Mouse (Mus musculus): ENCODE results near the gene Rhox1. TPM values are rescaled to one million over a fixed set of nuclear protein-coding genes. Genes with fewer than 3 reads are reported as not detected.
"Not testable (repeated sequence)": the region's sequence is repeated elsewhere in the genome, so short reads cannot be mapped to it uniquely, and the experiment has no call there.

Rhox1 gene
- not detected in 2 replicates for polyA plus RNA-seq (2015; fragmentation: Nextera tagmentation; extraction: Ambion mirVana)

GRCm38 (mm10) chrX:37222158-37222557 lies at the start of gene Rhox1:
Gene Rhox1 (minus strand): TSS chrX:37222258.
- not testable (repeated sequence) for H3K9ac ChIP-seq (ENCODE audit: low read length); DNase-seq (ENCODE audit: low spot score); H3K9me3 ChIP-seq (ENCODE audit: control insufficient read depth, low read length); H3K27me3 ChIP-seq (ENCODE audit: control insufficient read depth, insufficient read depth, low read length); H3K36me3 ChIP-seq (ENCODE audit: control insufficient read depth, insufficient read depth, low read length); H3K4me2 ChIP-seq (replicated peaks; ENCODE audit: low read depth); ATAC-seq (ENCODE audit: low FRiP score, low TSS enrichment); H3K27ac ChIP-seq (replicated peaks); H3K4me3 ChIP-seq (ENCODE audit: low read depth, low read length); H3K4me1 ChIP-seq (replicated peaks; ENCODE audit: control insufficient read depth, insufficient read depth)
- WGBS = 69% methylated on average over 1 of the region's 1 CpGs

- not testable (repeated sequence) for H3K9ac ChIP-seq (ENCODE audit: low read length); H3K9me3 ChIP-seq (ENCODE audit: control insufficient read depth, low read length); H3K27me3 ChIP-seq (ENCODE audit: control insufficient read depth, insufficient read depth, low read length); DNase-seq (ENCODE audit: low spot score); ATAC-seq (ENCODE audit: low FRiP score, low TSS enrichment); H3K4me1 ChIP-seq (replicated peaks; ENCODE audit: control insufficient read depth, insufficient read depth); H3K4me2 ChIP-seq (replicated peaks; ENCODE audit: low read depth); H3K27ac ChIP-seq (replicated peaks); H3K36me3 ChIP-seq (ENCODE audit: control insufficient read depth, insufficient read depth, low read length); H3K4me3 ChIP-seq (ENCODE audit: low read depth, low read length)
- 93% methylated on average over 10 of the region's 19 CpGs for WGBS
These were observed 43.0 kb upstream of the Rhox1 start, which contains the start of gene Rhox4a for GRCm38 (mm10) chrX:37265038-37265437. Gene Rhox4a (plus strand): TSS chrX:37265338.

GRCm38 (mm10) chrX:37249619-37250018 lies 27.6 kb upstream of the Rhox1 start, which contains the start of gene Rhox3a:
Gene Rhox3a (plus strand): TSS chrX:37249919.
- H3K27me3 ChIP-seq (ENCODE audit: control insufficient read depth, insufficient read depth, low read length); H3K9ac ChIP-seq (ENCODE audit: low read length); H3K36me3 ChIP-seq (ENCODE audit: control insufficient read depth, insufficient read depth, low read length); ATAC-seq (ENCODE audit: low FRiP score, low TSS enrichment); H3K4me3 ChIP-seq (ENCODE audit: low read depth, low read length); H3K9me3 ChIP-seq (ENCODE audit: control insufficient read depth, low read length); H3K4me2 ChIP-seq (replicated peaks; ENCODE audit: low read depth); DNase-seq (ENCODE audit: low spot score); H3K4me1 ChIP-seq (replicated peaks; ENCODE audit: control insufficient read depth, insufficient read depth); H3K27ac ChIP-seq (replicated peaks): not testable (repeated sequence)
- WGBS = 83% methylated on average over 1 of the region's 3 CpGs

- not testable (repeated sequence) for H3K4me2 ChIP-seq (replicated peaks; ENCODE audit: low read depth); H3K4me3 ChIP-seq (ENCODE audit: low read depth, low read length); DNase-seq (ENCODE audit: low spot score); H3K9me3 ChIP-seq (ENCODE audit: control insufficient read depth, low read length); H3K36me3 ChIP-seq (ENCODE audit: control insufficient read depth, insufficient read depth, low read length); ATAC-seq (ENCODE audit: low FRiP score, low TSS enrichment); H3K27ac ChIP-seq (replicated peaks); H3K9ac ChIP-seq (ENCODE audit: low read length); H3K4me1 ChIP-seq (replicated peaks; ENCODE audit: control insufficient read depth, insufficient read depth); H3K27me3 ChIP-seq (ENCODE audit: control insufficient read depth, insufficient read depth, low read length)
- WGBS = no CpG with 5 or more reads among the region's 9 CpGs
These were observed 22.6 kb upstream of the Rhox1 start, which contains the start of gene Rhox2a for GRCm38 (mm10) chrX:37244676-37245075. Gene Rhox2a (plus strand): TSS chrX:37244976.

DNA sequence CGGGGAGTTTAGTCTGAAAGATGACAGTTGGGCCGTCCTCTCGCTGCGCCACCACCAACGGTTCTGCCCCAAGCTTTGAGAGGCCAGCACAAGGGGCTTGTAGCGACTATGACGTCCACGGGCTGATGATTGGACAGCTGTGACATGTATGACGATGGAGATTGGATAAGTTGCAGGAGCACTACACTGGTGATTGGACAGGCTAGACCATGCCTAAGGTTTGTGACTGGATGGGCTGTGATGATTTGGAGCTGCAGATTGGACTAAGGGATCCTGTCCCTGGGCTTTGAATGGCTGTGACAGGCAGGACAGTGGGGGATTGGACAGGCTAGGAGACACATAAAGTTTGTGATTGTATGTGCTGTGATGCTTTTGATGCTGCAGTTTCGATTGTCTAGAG lies 11.1 kb downstream of the Rhox1 start, which contains the start of gene Gm9:
Gene Gm9, minus strand, starts transcription at position 101 of the 400 bp plus-strand sequence.
- Histone ChIP-seq H3K9me3 (ENCODE audit: control insufficient read depth, low read length) (no peaks in the 10 kb centered on the region), H3K27ac (replicated peaks) (no peak within 1 kb of the TSS), H3K36me3 (ENCODE audit: control insufficient read depth, insufficient read depth, low read length) (no peaks in the 10 kb centered on the region), H3K4me1 (replicated peaks; ENCODE audit: control insufficient read depth, insufficient read depth) (no peaks in the 10 kb centered on the region), H3K9ac (ENCODE audit: low read length) (no peak within 1 kb of the TSS), H3K4me3 (ENCODE audit: low read depth, low read length) (no peak within 1 kb of the TSS), H3K4me2 (replicated peaks; ENCODE audit: low read depth) (no peak within 1 kb of the TSS), H3K27me3 (ENCODE audit: control insufficient read depth, insufficient read depth, low read length) (no peaks in the 10 kb centered on the region)
- ATAC-seq (ENCODE audit: low FRiP score, low TSS enrichment) (no peak), DNase-seq (ENCODE audit: low spot score) (no peak)
- TF ChIP-seq EP300 (optimal IDR thresholded peaks at IDR 0.05) = no peak
- no peak for TF ChIP-seq CTCF (IDR thresholded peaks at IDR 0.05; ENCODE audit: low read depth)
- WGBS = 84% methylated on average over 10 of the region's 10 CpGs

DNA sequence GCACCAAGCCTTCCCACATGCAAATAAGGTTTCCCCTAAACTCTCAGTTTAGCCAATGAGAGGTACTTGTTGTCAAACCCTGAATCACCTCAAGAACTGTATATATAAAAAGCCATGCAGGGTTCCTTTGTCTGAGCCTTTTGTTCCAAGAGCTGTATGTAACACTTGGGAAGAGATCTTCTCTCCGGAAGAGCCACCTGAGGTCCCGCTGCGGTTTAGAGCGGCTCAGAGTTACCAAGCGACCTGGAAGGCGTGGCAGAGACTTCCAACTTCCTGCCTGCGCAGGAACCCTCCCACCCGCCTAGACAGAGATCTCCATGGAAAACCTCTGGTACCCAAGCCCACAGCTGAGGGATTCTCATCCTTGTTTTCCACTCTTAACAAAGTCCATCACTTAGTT lies 23.4 kb downstream of the Rhox1 start:
- 63% methylated on average over 8 of the region's 8 CpGs for WGBS
- Histone ChIP-seq H3K27me3 (ENCODE audit: control insufficient read depth, insufficient read depth, low read length) (no peaks in the 10 kb centered on the region), H3K36me3 (ENCODE audit: control insufficient read depth, insufficient read depth, low read length) (no peaks in the 10 kb centered on the region), H3K9me3 (ENCODE audit: control insufficient read depth, low read length) (no peaks in the 10 kb centered on the region), H3K27ac (replicated peaks) (no peak overlapping the region), H3K9ac (ENCODE audit: low read length) (no peak overlapping the region), H3K4me2 (replicated peaks; ENCODE audit: low read depth) (no peak overlapping the region), H3K4me3 (ENCODE audit: low read depth, low read length) (no peak overlapping the region), H3K4me1 (replicated peaks; ENCODE audit: control insufficient read depth, insufficient read depth) (no peaks in the 10 kb centered on the region)
- TF ChIP-seq CTCF (IDR thresholded peaks at IDR 0.05; ENCODE audit: low read depth) = no peak
- no peak for TF ChIP-seq EP300 (optimal IDR thresholded peaks at IDR 0.05)
- ATAC-seq (ENCODE audit: low FRiP score, low TSS enrichment) (no peak), DNase-seq (ENCODE audit: low spot score) (no peak)
